Mouse (Mus musculus): ENCODE results near the gene Ssu2.

Ssu2 gene

GRCm38 (mm10) chr6:112387947-112388346, at the start of gene Ssu2:
TSS of gene Ssu2 (minus strand) at chr6:112388023.
- no peak for DNase-seq (ENCODE audit: low read depth)

GRCm38 (mm10) chr6:112426018-112426732, 38.4 kb upstream of the Ssu2 start:
- no peak for DNase-seq (ENCODE audit: low read depth)

- DNase-seq (ENCODE audit: low read depth), result peak; percentile 17
These were observed 36.1 kb upstream of the Ssu2 start for GRCm38 (mm10) chr6:112423746-112424501.

GRCm38 (mm10) chr6:112420883-112421282, 33.1 kb upstream of the Ssu2 start:
- no peak for DNase-seq (ENCODE audit: low read depth)

GRCm38 (mm10) chr6:112419333-112419732, 31.5 kb upstream of the Ssu2 start:
- no peak for DNase-seq (ENCODE audit: low read depth)

GRCm38 (mm10) chr6:112404111-112404510, 16.3 kb upstream of the Ssu2 start:
- no peak for DNase-seq (ENCODE audit: low read depth)

GRCm38 (mm10) chr6:112401953-112402683, 14.3 kb upstream of the Ssu2 start:
- peak; percentile 6 for DNase-seq (ENCODE audit: low read depth)

- DNase-seq (ENCODE audit: low read depth), result no peak
These were observed 9.5 kb upstream of the Ssu2 start for GRCm38 (mm10) chr6:112397351-112397750.

- no peak for DNase-seq (ENCODE audit: low read depth)
These were observed 8.5 kb upstream of the Ssu2 start for GRCm38 (mm10) chr6:112396352-112396751.

- DNase-seq (ENCODE audit: low read depth), result no peak
These were observed 562 bp upstream of the Ssu2 start for GRCm38 (mm10) chr6:112388385-112388784.

GRCm38 (mm10) chr6:112386260-112386659, 1.6 kb downstream of the Ssu2 start:
- no peak for DNase-seq (ENCODE audit: low read depth)

GRCm38 (mm10) chr6:112382990-112383685, 4.7 kb downstream of the Ssu2 start:
- DNase-seq (ENCODE audit: low read depth), result no peak

- no peak for DNase-seq (ENCODE audit: low read depth)
These were observed 8.8 kb downstream of the Ssu2 start for GRCm38 (mm10) chr6:112379054-112379453.

- DNase-seq (ENCODE audit: low read depth), result no peak
These were observed 12.0 kb downstream of the Ssu2 start for GRCm38 (mm10) chr6:112375661-112376392.

GRCm38 (mm10) chr6:112373886-112374585, 13.8 kb downstream of the Ssu2 start:
- DNase-seq (ENCODE audit: low read depth), result peak; percentile 75

GRCm38 (mm10) chr6:112365294-112365693, 22.5 kb downstream of the Ssu2 start:
- DNase-seq (ENCODE audit: low read depth), result no peak

GRCm38 (mm10) chr6:112364581-112364980, 23.2 kb downstream of the Ssu2 start:
- DNase-seq (ENCODE audit: low read depth), result peak; percentile 73

GRCm38 (mm10) chr6:112362349-112362958, 25.4 kb downstream of the Ssu2 start:
- DNase-seq (ENCODE audit: low read depth), result peak; percentile 73

- no peak for DNase-seq (ENCODE audit: low read depth)
These were observed 27.1 kb downstream of the Ssu2 start for GRCm38 (mm10) chr6:112360676-112361075.

GRCm38 (mm10) chr6:112359341-112359740, 28.5 kb downstream of the Ssu2 start:
- DNase-seq (ENCODE audit: low read depth), result peak; percentile 15

All from NIH3T3 (cell line).